Mouse (Mus musculus) G1E (cell line): Measurements from ENCODE around the gene Best2.

Experiments
- CTCF ChIP-seq: IDR thresholded peaks from 2 replicates; pipeline ENCODE4 v1.5.1; 2012; ENCODE audit warnings: low read depth, low read length, inconsistent platforms, mixed read lengths
- GATA1 ChIP-seq: IDR thresholded peaks from 2 replicates; pipeline ENCODE4 v1.6.1; 2012; ENCODE audit warnings: borderline replicate concordance, low read length, inconsistent platforms, mixed read lengths
- GATA2 ChIP-seq: IDR thresholded peaks from 2 replicates; pipeline ENCODE4 v1.6.1; 2012; ENCODE audit warnings: low read depth, low read length, inconsistent platforms, borderline replicate concordance
- POLR2AphosphoS5 ChIP-seq: IDR thresholded peaks from 2 replicates; pipeline ENCODE4 v1.6.1; 2012; ENCODE audit warnings: low read depth, low read length, inconsistent platforms; ENCODE audit not compliant: insufficient replicate concordance
- TAL1 ChIP-seq: conservative IDR thresholded peaks from 2 replicates; pipeline ENCODE4 v1.6.1; 2012; ENCODE audit warnings: low read depth, low read length, inconsistent platforms, mixed read lengths

GRCm38 (mm10) chr8:84979599-84980421 lies 34.5 kb downstream of the Best2 start:
- no peak for TF ChIP-seq CTCF
- TF ChIP-seq GATA1: no peak
- TF ChIP-seq TAL1: no peak
- TF ChIP-seq GATA2: no peak
- no peak for TF ChIP-seq POLR2AphosphoS5
